Mouse (Mus musculus) stomach, postnatal 0 days (tissue): Measurements from ENCODE around the gene Mrps18a.

Source experiments
- CTCF ChIP-seq: IDR thresholded peaks from 2 replicates; pipeline ENCODE4 v1.5.1; 2016; ENCODE audit warnings: antibody characterized with exemption, low read depth, mild to moderate bottlenecking, moderate library complexity
- EP300 ChIP-seq: optimal IDR thresholded peaks from 2 replicates; pipeline ENCODE3; 2016; ENCODE audit warnings: antibody characterized with exemption

- TF ChIP-seq CTCF (no peak), EP300 (no peak)
Measured at GRCm38 (mm10) chr17:46116881-46117280, 6.1 kb downstream of the Mrps18a start.
